Mouse (Mus musculus) C2C12 (cell line): ENCODE data around the gene Olfr1339. TPM values are rescaled to one million over a fixed set of nuclear protein-coding genes. Genes with fewer than 3 reads are reported as not detected.

Experiments used
- H3K27me3 ChIP-seq: one replicate; pipeline ENCODE4 v1.6.1; 2011; ENCODE audit not compliant: control insufficient read depth, insufficient read depth, insufficient read length
- H3K36me3 ChIP-seq: one replicate; pipeline ENCODE4 v1.6.1; 2011; ENCODE audit not compliant: control insufficient read depth, insufficient read depth
- H3K4me3 ChIP-seq: one replicate; pipeline ENCODE4 v1.5.1; 2011; ENCODE audit warnings: mild to moderate bottlenecking, control low read depth; ENCODE audit not compliant: poor library complexity, insufficient read depth, severe bottlenecking
- H3K79me2 ChIP-seq: one replicate; pipeline ENCODE4 v1.6.1; 2011; ENCODE audit not compliant: control insufficient read depth, insufficient read depth
- H3K79me3 ChIP-seq: one replicate; pipeline ENCODE4 v1.6.1; 2011; ENCODE audit warnings: low read depth, control low read depth
- H3ac ChIP-seq: one replicate; pipeline ENCODE3; 2011; ENCODE audit warnings: low read depth; ENCODE audit not compliant: control insufficient read depth, insufficient read length
- CEBPB ChIP-seq: IDR thresholded peaks from one replicate; pipeline ENCODE4 v1.6.1; 2011; ENCODE audit warnings: low read depth, mild to moderate bottlenecking, control low read depth, moderate library complexity
- CTCF ChIP-seq: IDR thresholded peaks from one replicate; pipeline ENCODE4 v1.5.1; 2011; ENCODE audit not compliant: control insufficient read depth, insufficient read depth, insufficient read length
- FOSL1 ChIP-seq: IDR thresholded peaks from one replicate; pipeline ENCODE4 v1.8.0; 2011; ENCODE audit warnings: mild to moderate bottlenecking, low read length; ENCODE audit not compliant: poor library complexity, insufficient read depth, severe bottlenecking
- MAX ChIP-seq: IDR thresholded peaks from one replicate; pipeline ENCODE4 v1.6.1; 2011; ENCODE audit warnings: mild to moderate bottlenecking, control low read depth
- MYOD1 ChIP-seq: IDR thresholded peaks from one replicate; pipeline ENCODE4 v1.6.1; 2011; ENCODE audit warnings: low read depth; ENCODE audit not compliant: control insufficient read depth, insufficient read length
- MYOG ChIP-seq: IDR thresholded peaks from one replicate; pipeline ENCODE4 v1.6.1; 2011; ENCODE audit not compliant: control insufficient read depth, insufficient read length; ENCODE audit errors: extremely low read depth
- USF1 ChIP-seq: IDR thresholded peaks from one replicate; pipeline ENCODE4 v1.6.1; 2011; ENCODE audit warnings: low read depth, mild to moderate bottlenecking, control low read depth, moderate library complexity
- long read RNA-seq, 2 experiments: library from polyadenylated mRNA; unstranded; transcript quantifications; one replicate each; pipeline ENCODE4 v2.0.0; 2019 to 2020
- polyA plus RNA-seq: library from polyadenylated mRNA; unstranded; fragments of >200 nt; fragmentation: generic; extraction: Trizol; gene quantifications from one replicate; pipeline ENCODE4 v1.2.1, GENCODE M21; 2012; ENCODE audit warnings: missing spikeins

Olfr1339 gene
- not detected for polyA plus RNA-seq
- long read RNA-seq, experiment 1, result 0 reads
- long read RNA-seq, experiment 2, result 0 reads

- no peaks in the 10 kb centered on the region for H3K27me3 ChIP-seq
- no peaks in the 10 kb centered on the region for H3K79me3 ChIP-seq
- H3K79me2 ChIP-seq, result no peaks in the 10 kb centered on the region
- H3K4me3 ChIP-seq, result no peak within 1 kb of the TSS
- no peak within 1 kb of the TSS for H3ac ChIP-seq
- no peaks in the 10 kb centered on the region for H3K36me3 ChIP-seq
- TF ChIP-seq MYOG (no peak), CTCF (no peak), CEBPB (no peak), MAX (no peak), FOSL1 (no peak), MYOD1 (no peak), USF1 (no peak)
These were observed at the start of gene Olfr1339 for GRCm38 (mm10) chr4:118731875-118732274. Olfr1339 (plus strand) TSS chr4:118732175.

DNA sequence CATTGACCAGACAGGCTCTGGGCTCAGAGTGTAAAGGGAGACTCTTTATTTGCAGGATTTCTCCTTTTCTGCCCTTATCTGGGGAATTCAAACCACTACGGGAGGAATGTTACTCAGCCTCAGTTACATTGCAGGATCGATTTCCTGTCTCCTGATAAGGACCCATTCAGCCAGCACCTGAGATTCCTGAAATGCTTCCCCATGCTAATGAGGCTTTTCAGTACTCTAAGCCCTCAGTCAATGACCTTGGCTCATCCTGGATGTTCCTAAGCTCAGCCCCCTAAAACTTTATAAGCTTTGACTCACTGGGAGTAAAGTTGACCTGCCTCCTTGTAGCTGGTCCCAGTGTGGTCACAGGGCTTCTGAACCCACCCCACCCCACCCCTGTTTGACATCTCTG, 44.9 kb upstream of the Olfr1339 start:
- Histone ChIP-seq H3K79me3 (no peaks in the 10 kb centered on the region), H3K36me3 (no peaks in the 10 kb centered on the region), H3K79me2 (no peaks in the 10 kb centered on the region), H3ac (no peak overlapping the region), H3K4me3 (no peak overlapping the region), H3K27me3 (peaks cover 10% of the 10 kb centered on the region)
- TF ChIP-seq MAX, result no peak
- no peak for TF ChIP-seq CEBPB
- TF ChIP-seq CTCF, result no peak
- no peak for TF ChIP-seq USF1
- TF ChIP-seq MYOG, result no peak
- TF ChIP-seq FOSL1, result no peak
- TF ChIP-seq MYOD1, result no peak

GRCm38 (mm10) chr4:118692412-118692973, 39.5 kb upstream of the Olfr1339 start, which contains the start of gene Olfr1342:
Olfr1342 (minus strand) TSS chr4:118692756.
- H3K27me3 ChIP-seq, result peaks cover 20% of the 10 kb centered on the region
- H3K79me2 ChIP-seq, result no peaks in the 10 kb centered on the region
- no peaks in the 10 kb centered on the region for H3K36me3 ChIP-seq
- H3ac ChIP-seq, result no peak within 1 kb of the TSS
- no peak for TF ChIP-seq USF1
- TF ChIP-seq MYOG, result no peak
- TF ChIP-seq FOSL1, result no peak
- TF ChIP-seq CEBPB, result no peak
- no peak for TF ChIP-seq MAX
- no peak for TF ChIP-seq CTCF
- no peak for TF ChIP-seq MYOD1
- H3K79me3 ChIP-seq, result no peaks in the 10 kb centered on the region
- no peak within 1 kb of the TSS for H3K4me3 ChIP-seq

DNA sequence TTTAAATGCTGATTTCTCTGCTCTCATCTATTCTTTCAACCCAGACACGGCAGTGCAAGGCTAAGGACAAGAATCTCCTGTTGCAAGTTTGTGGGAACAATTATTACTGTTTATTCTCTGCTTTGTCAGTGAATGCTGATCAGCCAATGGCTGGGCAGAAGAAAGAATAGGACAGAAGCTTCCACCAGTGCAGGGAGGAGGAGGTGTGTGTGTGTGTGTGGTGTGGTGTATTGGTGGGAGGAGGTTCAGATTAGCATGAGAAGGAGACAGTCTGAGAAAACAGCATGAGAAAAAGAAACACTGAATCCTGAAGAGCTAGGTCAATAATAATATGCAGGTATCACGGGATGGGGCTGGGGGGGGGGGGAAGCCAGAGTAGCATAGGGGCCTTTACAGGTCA, 38.2 kb upstream of the Olfr1339 start:
- TF ChIP-seq CEBPB (no peak), MAX (no peak), MYOG (no peak), USF1 (no peak)
- Histone ChIP-seq H3K4me3 (no peak overlapping the region), H3K36me3 (no peaks in the 10 kb centered on the region), H3K27me3 (peaks cover 20% of the 10 kb centered on the region), H3K79me2 (no peaks in the 10 kb centered on the region), H3K79me3 (no peaks in the 10 kb centered on the region), H3ac (no peak overlapping the region)

- H3ac ChIP-seq, result no peak within 1 kb of the TSS
- H3K4me3 ChIP-seq, result no peak within 1 kb of the TSS
- H3K79me2 ChIP-seq, result no peaks in the 10 kb centered on the region
- TF ChIP-seq MYOD1 (no peak), MAX (no peak), FOSL1 (no peak), CTCF (no peak), CEBPB (no peak), USF1 (no peak), MYOG (no peak)
- H3K36me3 ChIP-seq, result no peaks in the 10 kb centered on the region
- no peaks in the 10 kb centered on the region for H3K79me3 ChIP-seq
- H3K27me3 ChIP-seq, result no peaks in the 10 kb centered on the region
These were observed 28.8 kb upstream of the Olfr1339 start, which contains the start of gene Olfr1341 for GRCm38 (mm10) chr4:118703223-118703622. Olfr1341 (plus strand) TSS chr4:118703523.

- no peak overlapping the region for H3ac ChIP-seq
- TF ChIP-seq MAX, result no peak
- no peak for TF ChIP-seq MYOD1
- no peak for TF ChIP-seq CEBPB
- no peak for TF ChIP-seq MYOG
- no peak for TF ChIP-seq USF1
- no peak for TF ChIP-seq CTCF
- no peak for TF ChIP-seq FOSL1
These were observed 23.9 kb upstream of the Olfr1339 start for GRCm38 (mm10) chr4:118708086-118708485.

More at GRCm38 (mm10) chr4:118708086-118708485, 23.9 kb upstream of the Olfr1339 start:
- Histone ChIP-seq H3K79me3 (no peaks in the 10 kb centered on the region), H3K27me3 (no peaks in the 10 kb centered on the region), H3K36me3 (no peaks in the 10 kb centered on the region), H3K79me2 (no peaks in the 10 kb centered on the region), H3K4me3 (no peak overlapping the region)
